33 mouse cellular contexts compared by ENCODE assay signal in the genomic region with DNA sequence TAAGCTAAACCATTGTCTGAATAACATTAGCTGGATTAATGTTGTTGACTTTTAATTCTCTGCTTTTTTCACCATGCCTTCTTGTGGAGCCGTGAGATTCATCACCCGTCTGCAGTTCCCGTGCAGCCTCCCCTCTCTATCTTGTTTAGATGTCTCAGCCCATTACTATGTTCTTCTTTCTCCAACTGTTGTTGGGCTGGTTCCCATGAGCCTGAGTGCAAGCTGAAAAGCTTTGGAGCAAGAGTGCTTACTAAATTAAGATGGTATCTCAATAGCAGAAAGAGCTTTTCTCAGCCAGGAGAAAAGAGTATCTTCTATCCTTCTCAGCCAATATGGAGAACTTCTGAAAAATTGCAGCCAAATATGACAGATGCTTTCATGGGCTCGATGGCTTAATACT.
DNase-seq lines count a peak whose midpoint lies in the region; ATAC-seq and TF ChIP-seq lines count a peak whose summit lies in the region.
"Had no signal": no experiment of that assay in that cellular context is flagged by ENCODE, and none has a peak within 500 bp of the region (broad histone marks: within the 10 kb centered on the region; RNA-seq: fewer than 3 reads in every experiment).

No protein-coding gene starts in this region.

- H3K4me1 ChIP-seq in forebrain, embryonic 13.5 days: no peaks in the 10 kb centered on the region
- H3K4me1 ChIP-seq in forebrain, embryonic 15.5 days: no peaks in the 10 kb centered on the region
- H3K4me1 ChIP-seq in heart, embryonic 10.5 days: no peaks in the 10 kb centered on the region
- H3K4me1 ChIP-seq: embryonic facial prominence, embryonic 10.5 days; embryonic facial prominence, embryonic 15.5 days; hindbrain, embryonic 12.5 days; intestine, embryonic 15.5 days; liver, embryonic 12.5 days; megakaryocyte, embryonic 14.5 days; midbrain, embryonic 12.5 days; neural tube, embryonic 12.5 days had no signal

- no peak overlapping the region for H3K9ac ChIP-seq in forebrain, embryonic 13.5 days
- no peak overlapping the region for H3K9ac ChIP-seq in forebrain, embryonic 15.5 days (replicated peaks)
- H3K9ac ChIP-seq: embryonic facial prominence, embryonic 15.5 days; hindbrain, embryonic 12.5 days; intestine, embryonic 15.5 days; liver, embryonic 12.5 days; liver, postnatal 0 days; midbrain, embryonic 12.5 days; neural tube, embryonic 12.5 days had no signal

- no peaks in the 10 kb centered on the region for H3K36me3 ChIP-seq in forebrain, embryonic 13.5 days (ENCODE audit: poor library complexity, severe bottlenecking)
- no peaks in the 10 kb centered on the region for H3K36me3 ChIP-seq in forebrain, embryonic 15.5 days
- no peaks in the 10 kb centered on the region for H3K36me3 ChIP-seq in heart, embryonic 10.5 days
- H3K36me3 ChIP-seq: embryonic facial prominence, embryonic 10.5 days; embryonic facial prominence, embryonic 15.5 days; hindbrain, embryonic 12.5 days; intestine, embryonic 15.5 days; liver, embryonic 12.5 days; midbrain, embryonic 12.5 days; neural tube, embryonic 12.5 days had no signal

- no peak overlapping the region for H3K4me2 ChIP-seq in forebrain, embryonic 13.5 days
- no peak overlapping the region for H3K4me2 ChIP-seq in forebrain, embryonic 15.5 days (replicated peaks)
- H3K4me2 ChIP-seq: embryonic facial prominence, embryonic 15.5 days; heart, embryonic 11.5 days; hindbrain, embryonic 12.5 days; intestine, embryonic 15.5 days; liver, embryonic 12.5 days; midbrain, embryonic 12.5 days; neural tube, embryonic 12.5 days had no signal

- no peaks in the 10 kb centered on the region for H3K9me3 ChIP-seq in forebrain, embryonic 13.5 days (replicated peaks)
- no peaks in the 10 kb centered on the region for H3K9me3 ChIP-seq in forebrain, embryonic 15.5 days
- H3K9me3 ChIP-seq in heart, embryonic 10.5 days: peaks cover 7% of the 10 kb centered on the region
- H3K9me3 ChIP-seq: embryonic facial prominence, embryonic 15.5 days; intestine, embryonic 15.5 days; liver, embryonic 12.5 days; midbrain, embryonic 12.5 days; neural tube, embryonic 12.5 days had no signal

- TF ChIP-seq CTCF in brain, embryonic 14.5 days (IDR thresholded peaks at IDR 0.05; ENCODE audit: borderline replicate concordance, extremely low read depth, insufficient read depth, insufficient read length): no peak

- DNase-seq in gastrocnemius, adult 18-20 months (ENCODE audit: low spot score): peak; percentile 31
- DNase-seq in gastrocnemius, postnatal 25 days: no peak
- DNase-seq in heart, postnatal 10 days: peak; percentile 18 to 36
- no peak for DNase-seq in heart, embryonic 10.5 days (ENCODE audit: low spot score)
- DNase-seq in brain, embryonic 14.5 days (ENCODE audit: low read depth): peak; percentile 30
- DNase-seq: adrenal gland, adult 2 months; adrenal gland, postnatal 36 days; cerebellum, adult 8-10 months; cerebellum, postnatal 25 days; gastrocnemius, postnatal 14 days; kidney, adult 8-10 months; kidney, postnatal 4 days; left cerebral cortex, postnatal 4 days; liver, postnatal 0 days; right cerebral cortex, adult 18-20 months; spleen, adult 18-20 months; thymus, postnatal 14 days had no signal

- peak; percentile 30; the same call in 1 of the 2 replicates for ATAC-seq in forebrain, embryonic 13.5 days
- no peak; the same call in 1 of the 2 replicates for ATAC-seq in forebrain, embryonic 15.5 days (replicated peaks)
- ATAC-seq: activated CD4-positive, CD25-positive, alpha-beta regulatory T cell, adult 4 months; hindbrain, postnatal 0 days; intestine, embryonic 15.5 days; liver, embryonic 12.5 days; liver, postnatal 0 days had no signal

- H3K27me3 ChIP-seq in forebrain, embryonic 13.5 days: no peaks in the 10 kb centered on the region
- H3K27me3 ChIP-seq in forebrain, embryonic 15.5 days: no peaks in the 10 kb centered on the region
- 0 out of 2 replicates have a peak, but pooled peaks cover 4% of the 10 kb centered on the region for H3K27me3 ChIP-seq in heart, embryonic 10.5 days (ENCODE audit: insufficient read depth, poor library complexity, severe bottlenecking)
- H3K27me3 ChIP-seq: CH12.LX; embryonic facial prominence, embryonic 15.5 days; hindbrain, embryonic 12.5 days; intestine, embryonic 15.5 days; liver, embryonic 12.5 days; megakaryocyte, embryonic 14.5 days; midbrain, embryonic 12.5 days; neural tube, embryonic 12.5 days had no signal

- intact Hi-C loops in heart, postnatal 10 days (cut with DNase I): no loop called here

- TF ChIP-seq POLR2A in brain, embryonic 14.5 days (IDR thresholded peaks at IDR 0.05; ENCODE audit: borderline replicate concordance, extremely low read depth, insufficient read depth, insufficient read length, poor library complexity, severe bottlenecking): no peak

- no peak overlapping the region for H3K4me3 ChIP-seq in forebrain, embryonic 13.5 days
- no peak overlapping the region for H3K4me3 ChIP-seq in forebrain, embryonic 15.5 days
- no peak overlapping the region for H3K4me3 ChIP-seq in heart, embryonic 10.5 days
- H3K4me3 ChIP-seq: embryonic facial prominence, embryonic 10.5 days; embryonic facial prominence, embryonic 15.5 days; hindbrain, embryonic 12.5 days; intestine, embryonic 15.5 days; liver, embryonic 12.5 days; megakaryocyte, embryonic 14.5 days; midbrain, embryonic 12.5 days; myocyte; neural tube, embryonic 12.5 days had no signal

- H3K27ac ChIP-seq in forebrain, embryonic 13.5 days: no peak overlapping the region
- H3K27ac ChIP-seq in forebrain, embryonic 15.5 days (replicated peaks): no peak overlapping the region
- H3K27ac ChIP-seq in heart, embryonic 10.5 days: no peak overlapping the region
- H3K27ac ChIP-seq: embryonic facial prominence, embryonic 10.5 days; embryonic facial prominence, embryonic 15.5 days; hindbrain, embryonic 12.5 days; hindbrain, postnatal 0 days; intestine, embryonic 15.5 days; kidney, postnatal 0 days; liver, embryonic 12.5 days; midbrain, embryonic 12.5 days; neural tube, embryonic 12.5 days had no signal

- WGBS in forebrain, embryonic 13.5 days: 84% methylated on average over 4 of the region's 4 CpGs
- WGBS in forebrain, embryonic 15.5 days: 73% methylated on average over 4 of the region's 4 CpGs
- WGBS in heart, embryonic 10.5 days: 78% methylated on average over 4 of the region's 4 CpGs

Comparison
In these comparisons a context has a peak if more than half of its experiments do, and no peak if none do; other contexts are left out.
1. DNase-seq: peak in gastrocnemius, adult 18-20 months (single experiment), heart, postnatal 10 days (2 of 2) and brain, embryonic 14.5 days (single experiment); none in gastrocnemius, postnatal 25 days (single experiment) and heart, embryonic 10.5 days (single experiment).